Mouse (Mus musculus): ENCODE measurements at regions not wholly inside any gene's neighbourhood (a gene's known extent, or its start where the extent isn't known, plus 50 kb on each side); places are given as distances from the start of the nearest gene placed in this dataset.
A peak's percentile ranks its signal among the peaks of the same experiment; 100 is the strongest.
"Not testable (repeated sequence)": the region's sequence is repeated elsewhere in the genome, so short reads cannot be mapped to it uniquely, and the experiment has no call there.

DNA sequence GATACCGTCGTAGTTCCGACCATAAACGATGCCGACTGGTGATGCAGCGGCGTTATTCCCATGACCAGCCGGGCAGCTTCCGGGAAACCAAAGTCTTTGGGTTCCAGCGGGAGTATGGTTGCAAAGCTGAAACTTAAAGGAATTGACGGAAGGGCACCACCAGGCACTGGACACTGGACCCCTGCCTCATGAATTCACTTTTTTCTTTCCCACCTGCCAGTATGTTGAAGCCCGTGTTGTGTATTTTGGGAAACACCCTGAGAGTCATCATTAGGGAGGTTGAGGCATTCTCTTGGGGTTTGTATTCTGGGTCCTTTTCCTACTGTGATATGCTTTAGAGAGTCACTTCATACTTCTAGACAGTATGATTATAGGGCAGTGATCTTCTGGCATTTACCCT lies 197.9 kb downstream of the Samd9l start:
- not testable (repeated sequence) for DNase-seq

DNA sequence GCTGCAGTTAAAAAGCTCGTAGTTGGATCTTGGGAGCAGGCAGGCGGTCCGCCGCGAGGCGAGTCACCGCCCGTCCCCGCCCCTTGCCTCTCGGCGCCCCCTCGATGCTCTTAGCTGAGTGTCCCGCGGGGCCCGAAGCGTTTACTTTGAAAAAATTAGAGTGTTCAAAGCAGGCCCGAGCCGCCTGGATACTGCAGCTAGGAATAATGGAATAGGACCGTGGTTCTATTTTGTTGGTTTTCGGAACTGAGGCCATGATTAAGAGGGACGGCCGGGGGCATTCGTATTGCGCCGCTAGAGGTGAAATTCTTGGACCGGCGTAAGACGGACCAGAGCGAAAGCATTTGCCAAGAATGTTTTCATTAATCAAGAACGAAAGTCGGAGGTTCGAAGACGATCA lies 198.3 kb downstream of the Samd9l start:
- DNase-seq, result peak in 1 of 2 experiments; percentile 22

DNA sequence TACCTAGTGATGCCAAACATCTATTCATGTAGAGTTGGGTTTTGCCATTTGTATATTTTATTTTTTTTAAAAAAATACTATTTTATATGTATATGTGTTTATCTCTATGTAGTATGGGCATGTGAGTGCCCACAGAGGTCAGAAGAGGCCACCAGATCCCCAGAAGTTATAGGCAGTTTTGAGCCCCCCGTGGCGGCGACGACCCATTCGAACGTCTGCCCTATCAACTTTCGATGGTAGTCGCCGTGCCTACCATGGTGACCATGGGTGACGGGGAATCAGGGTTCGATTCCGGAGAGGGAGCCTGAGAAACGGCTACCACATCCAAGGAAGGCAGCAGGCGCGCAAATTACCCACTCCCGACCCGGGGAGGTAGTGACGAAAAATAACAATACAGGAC lies 198.8 kb downstream of the Samd9l start:
- peak; percentile 60 to 61 for DNase-seq

DNA sequence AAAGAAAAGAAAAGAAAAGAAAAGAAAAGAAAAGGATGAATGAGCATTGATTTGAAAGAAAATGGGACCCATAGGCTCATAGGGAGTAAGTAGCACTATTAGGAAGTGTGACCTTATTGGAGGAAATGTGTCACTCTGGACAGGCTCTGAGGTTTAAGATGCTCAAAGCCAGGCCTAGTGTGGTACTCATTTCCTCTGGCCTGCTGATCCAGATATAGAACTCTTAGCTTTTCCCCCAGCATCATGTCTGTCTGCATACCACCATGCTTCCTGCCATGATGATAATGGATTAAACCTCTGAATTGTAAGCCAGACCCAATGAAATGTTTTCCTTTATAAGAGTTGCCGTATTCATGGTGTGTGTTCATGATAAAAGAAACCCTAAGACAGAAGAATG lies 206.9 kb downstream of the Samd9l start:
- not testable (repeated sequence) for DNase-seq

DNA sequence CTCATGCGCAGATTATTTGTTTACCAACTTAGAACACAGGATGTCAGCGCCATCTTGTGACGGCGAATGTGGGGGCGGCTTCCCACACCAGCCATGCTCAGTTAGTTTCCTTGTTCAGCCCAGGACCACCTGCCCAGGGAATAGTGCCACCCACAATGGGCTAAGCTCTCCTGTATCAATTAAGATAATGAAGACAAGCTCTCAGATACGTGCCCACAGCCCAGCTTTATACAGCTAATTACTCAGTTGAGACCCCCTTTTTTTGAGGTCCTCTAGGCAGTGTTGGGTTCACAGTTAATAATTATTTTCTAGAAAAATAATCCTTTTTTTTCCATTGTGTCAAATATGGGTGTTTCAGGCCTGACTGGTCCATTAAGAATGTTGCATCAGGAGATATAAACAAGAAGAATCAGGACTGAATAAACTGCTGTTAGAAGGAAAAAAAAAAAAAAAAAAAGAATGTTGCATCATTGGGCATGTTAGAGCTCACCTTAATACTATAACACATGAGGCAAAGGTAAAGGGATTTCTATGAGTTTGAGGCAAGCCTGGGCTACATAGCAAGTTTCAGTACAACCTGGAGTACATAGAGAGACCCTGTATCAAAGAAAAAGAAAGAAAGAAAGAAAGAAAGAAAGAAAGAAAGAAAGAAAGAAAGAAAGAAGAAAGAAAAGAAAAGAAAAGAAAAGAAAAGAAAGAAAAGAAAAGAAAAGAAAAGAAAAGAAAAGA lies 207.5 kb downstream of the Samd9l start:
- not testable (repeated sequence) for DNase-seq

DNA sequence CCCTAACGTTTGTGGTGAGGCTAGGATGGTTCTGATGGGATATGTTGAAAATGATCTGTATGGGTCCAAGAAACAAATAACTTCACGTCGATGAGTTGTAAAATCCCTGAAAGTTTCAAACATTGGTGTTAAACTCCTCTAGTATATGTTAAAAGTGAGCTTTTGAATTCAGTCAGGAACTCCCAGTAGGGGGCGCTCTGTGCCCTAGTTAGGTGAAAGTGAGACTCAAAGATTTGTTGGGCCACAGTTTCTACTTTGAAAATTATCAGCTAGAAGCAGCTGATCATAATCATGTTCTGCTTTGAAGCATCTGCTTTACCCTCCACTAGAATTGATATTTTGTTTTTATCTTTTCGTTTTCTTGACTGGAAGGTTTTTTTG lies 215.6 kb downstream of the Samd9l start:
- DNase-seq, result peak; percentile 29 to 39

DNA sequence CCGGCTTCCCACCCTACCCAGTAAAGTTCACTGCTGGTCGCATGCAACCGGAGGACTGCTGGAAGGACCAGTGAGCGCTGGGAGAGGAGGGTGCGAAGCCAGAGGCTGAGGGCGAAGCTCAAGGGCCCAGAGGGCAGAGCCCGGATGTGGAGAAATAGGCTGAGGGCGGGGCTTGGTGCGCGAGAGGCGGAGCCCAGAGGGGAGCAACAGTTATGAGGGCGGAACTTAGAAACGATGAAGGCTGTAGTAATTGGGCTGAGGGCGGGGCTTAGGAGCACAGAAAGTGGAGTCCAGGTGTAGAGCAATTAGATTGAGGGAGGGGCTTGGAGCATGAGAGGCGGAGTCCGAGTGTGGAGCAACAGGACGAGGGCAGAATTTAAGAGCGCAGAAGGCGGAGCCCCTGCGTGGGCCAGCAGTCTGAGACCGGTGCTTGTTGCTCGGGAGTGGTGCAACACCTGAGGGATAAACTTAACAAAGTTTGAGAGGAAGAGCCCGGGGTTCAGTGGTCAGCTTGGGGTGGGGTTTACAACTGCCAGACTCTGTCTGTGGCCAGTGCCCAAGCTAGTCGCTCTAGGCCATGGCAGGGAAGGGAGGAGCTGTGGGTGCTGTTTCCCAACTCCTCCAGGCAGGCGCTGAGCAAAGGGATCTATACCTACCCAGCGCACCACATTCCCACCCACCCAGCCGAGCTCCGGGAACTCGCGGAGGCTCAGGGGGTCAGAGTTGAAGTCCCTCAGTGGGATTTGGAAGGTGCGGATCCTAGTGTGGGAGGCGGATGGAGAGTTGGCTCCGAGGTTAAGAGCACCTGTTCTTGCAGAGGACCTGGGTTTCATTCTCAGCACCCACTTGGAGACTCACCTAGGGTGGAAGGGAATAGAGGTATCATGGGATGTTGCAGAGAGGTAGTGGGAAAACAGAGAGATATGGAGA lies 216.2 kb downstream of the Samd9l start:
- DNase-seq, result peak; percentile 36 to 58

DNA sequence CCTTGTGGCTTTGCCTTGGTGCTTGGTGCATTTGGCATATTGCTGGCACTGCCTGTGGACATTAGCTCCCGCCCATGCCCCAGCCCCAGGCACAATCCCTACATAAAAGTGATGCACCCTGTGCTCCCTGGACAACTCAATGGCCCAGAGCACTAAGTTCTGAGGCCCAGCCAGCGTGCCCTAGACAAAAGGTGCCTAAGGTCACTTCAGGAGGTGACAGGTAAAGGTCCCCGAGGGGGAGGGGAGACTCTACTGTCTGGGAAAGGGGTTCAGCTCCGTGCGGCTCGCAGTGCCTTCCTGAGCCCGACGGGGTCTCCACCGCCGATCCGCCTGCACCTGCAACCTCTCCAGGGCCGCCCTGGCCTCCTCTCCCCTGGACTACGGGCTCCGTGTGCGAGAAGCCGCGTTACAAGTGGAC lies 216.9 kb downstream of the Samd9l start:
- DNase-seq, result not testable (repeated sequence)

DNA sequence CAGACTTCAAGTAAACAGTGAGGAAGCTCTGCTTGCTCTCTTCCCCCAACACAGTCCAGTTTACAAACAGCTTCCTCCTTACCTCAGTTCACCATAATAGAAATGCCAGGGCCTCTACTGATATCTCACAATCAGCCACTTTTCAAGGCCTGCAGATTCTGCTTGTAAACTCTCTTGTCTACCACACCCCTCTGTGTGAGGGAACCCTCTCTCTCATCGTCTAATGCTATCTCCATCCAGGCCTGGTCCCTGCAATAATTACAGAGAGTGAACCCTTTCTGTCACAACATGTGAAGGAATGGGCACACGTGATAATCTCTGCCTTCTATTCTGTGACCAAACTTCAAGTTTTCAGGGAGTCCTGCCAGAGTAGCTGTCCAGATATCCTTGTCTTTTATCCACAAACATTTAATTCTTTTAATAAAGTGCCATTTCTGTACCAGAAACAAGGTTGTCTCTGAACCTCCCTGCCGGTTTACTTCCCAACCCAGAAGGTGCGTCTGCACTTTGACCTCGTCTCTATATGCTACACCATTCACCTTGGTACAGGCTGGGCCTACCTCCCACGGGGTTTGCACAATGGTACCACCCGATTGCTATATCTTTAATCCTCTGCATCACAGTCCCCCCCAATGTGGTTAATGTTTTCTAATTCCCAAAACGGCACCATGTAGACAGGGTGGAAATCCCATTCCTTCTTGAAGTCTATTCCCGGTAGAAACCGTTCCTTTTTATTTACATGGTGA lies 219.6 kb downstream of the Samd9l start:
- not testable (repeated sequence) for DNase-seq

DNA sequence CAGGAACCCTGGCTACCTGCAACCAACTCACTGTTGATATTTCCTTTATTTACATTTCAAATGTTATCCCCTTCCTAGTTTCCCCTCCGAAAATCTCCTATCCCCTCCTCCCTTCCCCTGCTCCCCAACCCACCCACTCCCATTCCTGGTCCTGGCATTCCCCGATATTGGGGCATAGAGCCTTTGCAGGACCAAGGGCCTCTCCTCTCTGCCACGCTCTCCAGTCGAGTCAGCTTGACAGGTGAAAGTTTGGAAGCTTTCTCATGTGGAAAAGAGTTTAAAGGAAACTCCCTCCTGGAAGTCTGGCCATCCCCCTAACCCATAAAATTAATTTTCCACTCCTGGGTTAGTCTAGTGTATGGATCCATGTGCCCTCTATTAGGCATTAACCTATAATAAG lies 229.9 kb downstream of the Samd9l start:
- not testable (repeated sequence) for DNase-seq

DNA sequence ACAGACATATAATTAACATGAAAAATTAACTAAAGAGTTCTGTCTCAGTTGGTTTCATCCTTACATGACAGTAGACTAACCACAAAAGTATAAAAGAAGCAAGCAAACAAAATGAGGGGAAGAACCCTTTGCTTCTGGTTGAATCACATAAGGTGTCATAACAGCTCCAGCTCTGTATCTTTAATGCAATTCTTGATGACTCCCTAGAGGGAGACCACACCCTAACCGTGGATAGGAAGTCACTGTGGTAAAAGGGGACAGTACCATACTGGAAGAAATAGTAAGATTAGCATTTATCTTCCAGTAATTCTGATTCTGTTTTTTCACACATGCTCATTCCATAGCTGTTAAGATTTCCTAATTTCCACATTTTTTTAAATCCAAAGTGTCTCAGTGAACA lies 233.2 kb downstream of the Samd9l start:
- DNase-seq, result not testable (repeated sequence)

DNA sequence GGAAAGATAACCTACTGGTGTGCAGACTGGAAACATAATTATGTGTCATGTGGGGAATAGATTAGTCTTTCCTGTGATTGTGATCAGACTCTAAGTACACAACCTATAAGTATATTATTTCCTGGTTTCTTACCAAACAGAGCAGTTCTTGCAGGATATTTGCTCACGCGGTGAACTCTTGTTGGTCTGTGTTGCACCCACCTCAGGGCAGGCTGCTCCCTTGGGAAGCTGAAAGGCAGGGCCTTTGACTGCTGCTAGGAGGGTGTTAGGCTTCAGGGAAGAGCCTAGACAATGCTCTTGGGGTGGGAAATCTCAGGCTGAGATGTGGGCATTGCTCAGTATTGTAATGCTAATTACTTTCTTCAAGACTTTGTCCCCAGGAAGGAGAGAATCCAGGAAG lies 247.5 kb downstream of the Samd9l start:
- DNase-seq, result not testable (repeated sequence)

DNA sequence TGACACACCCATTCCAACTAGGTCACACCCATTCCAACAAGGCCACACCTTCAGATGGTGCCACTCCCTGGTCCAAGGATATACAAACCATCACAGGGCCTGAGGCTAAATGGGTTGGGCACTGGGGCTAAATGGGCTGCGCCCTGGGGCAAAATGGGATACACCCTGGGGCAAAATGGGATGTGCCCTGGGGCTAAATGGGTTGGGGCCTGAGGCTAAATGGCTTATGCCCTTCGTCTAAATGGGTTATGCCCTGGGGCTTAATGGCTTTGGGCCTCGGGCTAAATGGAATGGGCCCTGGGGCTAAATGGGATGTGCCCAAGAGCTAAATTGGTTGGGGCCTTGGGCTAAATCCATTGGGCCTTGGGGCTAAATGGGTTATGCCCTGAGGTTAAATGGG lies 261.5 kb downstream of the Samd9l start:
- DNase-seq, result not testable (repeated sequence)

DNA sequence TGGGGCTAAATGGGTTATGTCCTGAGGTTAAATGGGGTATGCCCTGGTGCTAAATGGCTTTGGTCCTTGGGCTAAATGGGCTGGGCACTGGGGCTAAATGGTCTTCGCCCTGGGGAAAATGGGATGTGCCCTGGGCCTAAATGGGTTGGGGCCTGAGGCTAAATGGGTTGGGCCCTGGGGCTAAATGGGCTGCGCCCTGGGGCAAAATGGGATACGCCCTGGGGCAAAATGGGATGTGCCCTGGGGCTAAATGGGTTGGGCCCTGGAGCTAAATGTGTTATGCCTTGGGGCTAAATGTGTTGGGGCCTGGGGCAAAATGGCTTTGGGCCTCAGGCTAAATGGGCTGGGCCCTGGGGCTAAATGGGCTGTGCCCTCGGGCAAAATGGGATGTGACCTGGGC lies 265.6 kb downstream of the Samd9l start:
- DNase-seq, result not testable (repeated sequence)

DNA sequence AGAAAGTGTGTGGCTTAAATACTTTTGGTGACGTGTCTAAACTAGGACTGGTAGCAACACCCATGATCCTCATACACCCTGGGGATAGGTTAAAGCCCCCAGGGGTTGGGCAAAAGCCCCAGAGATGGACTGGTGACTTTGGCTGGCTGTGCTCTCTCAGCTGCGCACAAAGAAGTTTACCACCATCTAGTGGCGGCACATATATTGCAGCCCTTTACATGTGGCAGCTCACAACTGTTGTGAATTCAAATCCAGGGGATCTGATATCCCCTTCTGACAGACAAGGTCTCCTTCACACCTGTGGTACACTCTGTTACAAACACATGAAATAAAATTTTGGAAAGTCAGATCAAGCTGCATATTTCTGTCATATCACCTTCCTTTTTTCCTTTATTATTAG lies 283.1 kb downstream of the Samd9l start:
- not testable (repeated sequence) for DNase-seq
